In the genomic region with DNA sequence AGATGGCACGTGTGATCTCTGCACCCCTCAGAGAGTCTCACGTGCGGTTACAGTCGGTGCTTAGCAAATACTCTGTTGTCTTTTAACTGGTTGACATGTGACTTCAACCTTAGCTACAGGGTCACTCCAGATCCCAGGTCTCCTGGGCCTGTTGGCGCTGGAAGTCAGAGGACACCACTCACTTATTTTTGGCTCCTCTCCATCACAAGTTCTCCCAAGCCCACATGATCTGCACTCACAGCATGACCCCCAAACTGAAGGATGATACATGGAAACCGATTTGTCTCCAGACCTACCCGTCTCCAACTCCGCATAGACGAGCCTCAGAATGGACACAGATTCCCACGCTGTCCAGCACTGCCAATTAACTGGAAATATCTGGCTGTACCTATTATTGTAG, we compare ENCODE assay signal across 16 mouse cellular contexts. TPM values are rescaled to one million over a fixed set of nuclear protein-coding genes. Genes with fewer than 3 reads are reported as not detected.
DNase-seq lines count a peak whose midpoint lies in the region; ATAC-seq lines count a peak whose summit lies in the region.
"Had no signal": no experiment of that assay in that cellular context is flagged by ENCODE, and none has a peak within 500 bp of the region (broad histone marks: within the 10 kb centered on the region; RNA-seq: fewer than 3 reads in every experiment).

No protein-coding gene starts in this region.

- WGBS in heart, embryonic 14.5 days, result 48% methylated on average over 10 of the region's 10 CpGs
- 94% methylated on average over 10 of the region's 10 CpGs for WGBS in midbrain, embryonic 11.5 days
- 89% methylated on average over 10 of the region's 10 CpGs for WGBS in midbrain, embryonic 15.5 days
- 49% methylated on average over 10 of the region's 10 CpGs for WGBS in liver, embryonic 12.5 days (ENCODE audit: insufficient replicate concordance)

- peak overlapping the region; percentile 9; the same call in 1 of the 2 replicates for H3K4me2 ChIP-seq in heart, embryonic 14.5 days (ENCODE audit: low read length)
- no peak overlapping the region for H3K4me2 ChIP-seq in midbrain, embryonic 11.5 days
- H3K4me2 ChIP-seq in midbrain, embryonic 15.5 days, result no peak overlapping the region
- H3K4me2 ChIP-seq in liver, embryonic 12.5 days, result peak overlapping the region; percentile 67
- H3K4me2 ChIP-seq: embryonic facial prominence, embryonic 13.5 days; forebrain, embryonic 12.5 days; hindbrain, embryonic 14.5 days; stomach, embryonic 15.5 days had no signal

- no peak overlapping the region for H3K4me3 ChIP-seq in heart, embryonic 14.5 days (ENCODE audit: control insufficient read depth in 1 of 2, insufficient read depth in 1 of 2, low read depth in 1 of 2, low read length in 2 of 2)
- no peak overlapping the region for H3K4me3 ChIP-seq in midbrain, embryonic 11.5 days (ENCODE audit: low read depth, low read length)
- H3K4me3 ChIP-seq in midbrain, embryonic 15.5 days, result no peak overlapping the region
- peak overlapping the region; percentile 47 for H3K4me3 ChIP-seq in liver, embryonic 12.5 days
- H3K4me3 ChIP-seq: embryonic facial prominence, embryonic 13.5 days; forebrain, embryonic 12.5 days; stomach, embryonic 15.5 days had no signal

- DNase-seq in heart, adult 9 months (ENCODE audit: low spot score in 2 of 2), result no peak
- peak; percentile 26 for DNase-seq in midbrain, embryonic 11.5 days (ENCODE audit: low spot score, missing footprints)
- no peak for DNase-seq in adrenal gland, postnatal 10 days
- DNase-seq in lung, postnatal 25 days (ENCODE audit: low spot score), result no peak
- DNase-seq: cerebellum, adult 9-11 months; gastrocnemius, postnatal 14 days; kidney, postnatal 14 days; layer of hippocampus, adult 9-11 months; thymus, adult 2 months had no signal

- peaks cover 8% of the 10 kb centered on the region for H3K36me3 ChIP-seq in heart, embryonic 14.5 days (ENCODE audit: control insufficient read depth, insufficient read depth, low read length)
- no peaks in the 10 kb centered on the region for H3K36me3 ChIP-seq in midbrain, embryonic 11.5 days (ENCODE audit: control insufficient read depth, insufficient read depth, low read length)
- H3K36me3 ChIP-seq in midbrain, embryonic 15.5 days (replicated peaks), result no peaks in the 10 kb centered on the region
- H3K36me3 ChIP-seq in liver, embryonic 12.5 days, result peaks cover 17% of the 10 kb centered on the region
- H3K36me3 ChIP-seq: forebrain, embryonic 12.5 days; stomach, embryonic 15.5 days had no signal

- peak overlapping the region; percentile 82 to 86 for H3K27ac ChIP-seq in heart, embryonic 14.5 days (replicated peaks in 1 of 2; ENCODE audit: control insufficient read depth in 1 of 2, insufficient read depth in 1 of 2, low read depth in 2 of 2, low read length in 2 of 2)
- H3K27ac ChIP-seq in midbrain, embryonic 11.5 days (ENCODE audit: low read depth, low read length), result no peak overlapping the region
- H3K27ac ChIP-seq in midbrain, embryonic 15.5 days, result no peak overlapping the region
- H3K27ac ChIP-seq in liver, embryonic 12.5 days, result peak overlapping the region; percentile 93
- H3K27ac ChIP-seq: embryonic facial prominence, embryonic 13.5 days; forebrain, embryonic 12.5 days; hindbrain, embryonic 14.5 days; stomach, embryonic 15.5 days had no signal

- H3K4me1 ChIP-seq in heart, embryonic 14.5 days (ENCODE audit: control insufficient read depth in 2 of 2, insufficient read depth in 2 of 2, low read length in 2 of 2), result peaks cover 40 to 51% of the 10 kb centered on the region in 2 experiments
- no peaks in the 10 kb centered on the region for H3K4me1 ChIP-seq in midbrain, embryonic 11.5 days (ENCODE audit: control insufficient read depth, insufficient read depth, low read length)
- no peaks in the 10 kb centered on the region for H3K4me1 ChIP-seq in midbrain, embryonic 15.5 days
- peaks cover 89% of the 10 kb centered on the region for H3K4me1 ChIP-seq in liver, embryonic 12.5 days
- H3K4me1 ChIP-seq: stomach, embryonic 15.5 days had no signal

- ATAC-seq in heart, embryonic 14.5 days (ENCODE audit: insufficient number of reproducible peaks, insufficient read depth, low FRiP score, low read depth), result peak; percentile 19; the same call in 1 of the 2 replicates
- no peak for ATAC-seq in midbrain, embryonic 11.5 days (ENCODE audit: low FRiP score)
- ATAC-seq in midbrain, embryonic 15.5 days (replicated peaks), result no peak
- ATAC-seq in liver, embryonic 12.5 days, result no peak

- H3K27me3 ChIP-seq in heart, embryonic 14.5 days (ENCODE audit: control insufficient read depth, insufficient read depth, low read length), result no peaks in the 10 kb centered on the region
- H3K27me3 ChIP-seq in midbrain, embryonic 11.5 days (ENCODE audit: control insufficient read depth, insufficient read depth, low read length), result no peaks in the 10 kb centered on the region
- no peaks in the 10 kb centered on the region for H3K27me3 ChIP-seq in midbrain, embryonic 15.5 days (replicated peaks)
- H3K27me3 ChIP-seq in liver, embryonic 12.5 days (replicated peaks), result no peaks in the 10 kb centered on the region
- H3K27me3 ChIP-seq: embryonic facial prominence, embryonic 13.5 days; forebrain, embryonic 12.5 days; stomach, embryonic 15.5 days had no signal

- no peaks in the 10 kb centered on the region for H3K9me3 ChIP-seq in heart, embryonic 14.5 days (ENCODE audit: control insufficient read depth, low read length)
- no peaks in the 10 kb centered on the region for H3K9me3 ChIP-seq in midbrain, embryonic 11.5 days (ENCODE audit: control insufficient read depth, low read length)
- no peaks in the 10 kb centered on the region for H3K9me3 ChIP-seq in midbrain, embryonic 15.5 days
- H3K9me3 ChIP-seq in liver, embryonic 12.5 days (replicated peaks), result no peaks in the 10 kb centered on the region
- H3K9me3 ChIP-seq: embryonic facial prominence, embryonic 13.5 days; forebrain, embryonic 12.5 days; stomach, embryonic 15.5 days had no signal

- H3K9ac ChIP-seq in heart, embryonic 14.5 days (ENCODE audit: low read length), result no peak overlapping the region
- H3K9ac ChIP-seq in midbrain, embryonic 11.5 days (ENCODE audit: low read length), result no peak overlapping the region
- no peak overlapping the region for H3K9ac ChIP-seq in midbrain, embryonic 15.5 days
- peak overlapping the region; percentile 71 for H3K9ac ChIP-seq in liver, embryonic 12.5 days
- H3K9ac ChIP-seq: embryonic facial prominence, embryonic 13.5 days; forebrain, embryonic 12.5 days; hindbrain, embryonic 14.5 days; stomach, embryonic 15.5 days had no signal

RNA-seq across cellular contexts. Expression of a gene that starts 43.6 kb away (rescaled TPM):
- polyA plus RNA-seq in heart, embryonic 14.5 days (2014; fragmentation: Nextera tagmentation; extraction: Ambion mirVana), result 42.6 and 45.4 TPM in 2 replicates
- 10.2 and 11.8 TPM in 2 replicates for polyA plus RNA-seq in midbrain, embryonic 11.5 days (2014; fragmentation: Nextera tagmentation; extraction: Ambion mirVana)
- 1.2 and 2.0 TPM in 2 replicates for polyA plus RNA-seq in midbrain, embryonic 15.5 days (2015; fragmentation: Nextera tagmentation; extraction: Ambion mirVana)
- 28.9 and 31.1 TPM in 2 replicates for polyA plus RNA-seq in liver, embryonic 12.5 days (2016; fragmentation: Nextera tagmentation; extraction: Ambion mirVana)
- 10 to 100 TPM; 14.0 to 15.4 TPM for total RNA-seq in adrenal gland, postnatal 10 days (2021)

Comparison
In these comparisons a context has a peak if more than half of its experiments do, and no peak if none do; other contexts are left out.
1. H3K27ac ChIP-seq: peak in heart, embryonic 14.5 days (2 of 2) and liver, embryonic 12.5 days (single experiment); none in midbrain, embryonic 11.5 days (single experiment) and midbrain, embryonic 15.5 days (single experiment).
2. H3K4me2 ChIP-seq: peak in heart, embryonic 14.5 days (single experiment) and liver, embryonic 12.5 days (single experiment); none in midbrain, embryonic 11.5 days (single experiment) and midbrain, embryonic 15.5 days (single experiment).